Mouse (Mus musculus) limb, embryonic 14.5 days (tissue): ENCODE results near the gene Iffo1. TPM values are rescaled to one million over a fixed set of nuclear protein-coding genes. Genes with fewer than 3 reads are reported as not detected.

ENCODE experiments used
- ATAC-seq: fragments of 200-750 bp; cut with Nextera tagmentation; 2 replicates; pipeline ENCODE4 v1.8.0; 2017; ENCODE audit warnings: low read depth, moderate number of reproducible peaks, moderate TSS enrichment; ENCODE audit not compliant: low FRiP score
- DNase-seq: peaks from one replicate; pipeline ENCODE4 v3.0.0-alpha.2; 2015; ENCODE audit warnings: low spot score
- H3K27ac ChIP-seq: fragments of 300-500 bp; sonication (generic); replicated peaks from 2 replicates; pipeline ENCODE4 v1.5.1; 2014; ENCODE audit warnings: low read depth, mild to moderate bottlenecking, low read length, moderate library complexity, mixed read lengths
- H3K27me3 ChIP-seq: fragments of 300-500 bp; sonication (generic); 2 replicates; pipeline ENCODE4 v1.6.1; 2014; ENCODE audit warnings: low read length, mixed read lengths; ENCODE audit not compliant: control insufficient read depth, insufficient read depth
- H3K36me3 ChIP-seq: fragments of 300-500 bp; sonication (generic); 2 replicates; pipeline ENCODE4 v1.6.1; 2014; ENCODE audit warnings: mild to moderate bottlenecking, low read length, moderate library complexity, mixed read lengths; ENCODE audit not compliant: control insufficient read depth, insufficient read depth
- H3K4me1 ChIP-seq: fragments of 300-500 bp; sonication (generic); 2 replicates; pipeline ENCODE4 v1.6.1; 2014; ENCODE audit warnings: antibody characterized with exemption, low read length, mixed read lengths; ENCODE audit not compliant: control insufficient read depth, insufficient read depth
- H3K4me2 ChIP-seq: fragments of 300-500 bp; sonication (generic); replicated peaks from 2 replicates; pipeline ENCODE4 v1.6.1; 2014; ENCODE audit warnings: low read depth, mild to moderate bottlenecking, low read length, moderate library complexity; ENCODE audit not compliant: severe bottlenecking
- H3K4me3 ChIP-seq: fragments of 300-500 bp; sonication (generic); replicated peaks from 2 replicates; pipeline ENCODE4 v1.5.1; 2014; ENCODE audit warnings: low read length
- H3K9ac ChIP-seq: fragments of 300-500 bp; sonication (generic); 2 replicates; pipeline ENCODE4 v1.6.1; 2014; ENCODE audit warnings: mild to moderate bottlenecking, low read depth, low read length, moderate library complexity; ENCODE audit not compliant: severe bottlenecking
- H3K9me3 ChIP-seq: fragments of 300-500 bp; sonication (generic); 2 replicates; pipeline ENCODE4 v1.6.1; 2016; ENCODE audit warnings: low read length; ENCODE audit not compliant: control insufficient read depth
- POLR2A ChIP-seq: fragments of 200-500 bp; IDR thresholded peaks from 2 replicates; pipeline ENCODE4 v1.8.0; 2012; ENCODE audit warnings: inconsistent platforms, mild to moderate bottlenecking, moderate library complexity, borderline replicate concordance; ENCODE audit not compliant: insufficient read depth, insufficient read length; ENCODE audit errors: extremely low read depth
- WGBS: fragments of 180-500 bp; shearing (Covaris S2); extraction: QIAGEN DNeasy Blood & Tissue Kit; methylation state at CpG from one replicate; pipeline ENCODE4 v1.1.7; 2014; 5-methylcytosine and 5-hydroxymethylcytosine counted together
- polyA plus RNA-seq, 2 experiments: library from polyadenylated mRNA; depleted of rRNA in 1 of 2; stranded (reverse) in 1 of 2; unstranded in 1 of 2; fragments of >200 nt; fragmentation: Nextera tagmentation in 1 of 2; extraction: Ambion mirVana in 1 of 2; gene quantifications; 2 replicates each; pipeline versions ENCODE4 v1.2.1 to v1.2.3; 2012 to 2014

The Iffo1 gene
- polyA plus RNA-seq, 2 experiments, result 34.1 to 64.7 TPM

DNA sequence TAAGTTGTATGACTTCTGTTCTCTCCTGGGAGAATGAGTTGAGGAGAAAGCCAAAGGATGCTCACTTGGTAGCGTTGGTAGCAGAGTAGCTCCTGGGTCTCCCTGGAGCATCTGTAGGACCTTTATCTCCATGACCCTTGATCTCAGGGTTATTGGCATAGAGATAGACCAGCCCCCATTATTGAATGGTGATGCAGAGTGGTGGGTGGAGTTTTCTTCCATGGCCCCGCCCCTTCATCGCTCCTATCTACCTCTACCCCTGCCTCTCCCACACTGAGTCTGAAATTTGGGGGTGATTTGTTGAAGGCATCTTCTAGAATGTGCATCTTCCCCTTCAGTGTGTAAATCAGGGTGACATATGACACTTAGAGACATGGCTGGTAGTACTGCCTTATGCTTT is 11.4 kb downstream of the Iffo1 start:
- ATAC-seq (no peak), DNase-seq (no peak)
- no peak overlapping the region for H3K9ac ChIP-seq
- no peaks in the 10 kb centered on the region for H3K27me3 ChIP-seq
- 89% methylated on average over 3 of the region's 3 CpGs for WGBS
- H3K4me3 ChIP-seq, result no peak overlapping the region
- no peak for TF ChIP-seq POLR2A
- peaks cover 81% of the 10 kb centered on the region for H3K36me3 ChIP-seq
- no peaks in the 10 kb centered on the region for H3K9me3 ChIP-seq
- H3K27ac ChIP-seq, result no peak overlapping the region
- no peaks in the 10 kb centered on the region for H3K4me1 ChIP-seq
- no peak overlapping the region for H3K4me2 ChIP-seq

DNA sequence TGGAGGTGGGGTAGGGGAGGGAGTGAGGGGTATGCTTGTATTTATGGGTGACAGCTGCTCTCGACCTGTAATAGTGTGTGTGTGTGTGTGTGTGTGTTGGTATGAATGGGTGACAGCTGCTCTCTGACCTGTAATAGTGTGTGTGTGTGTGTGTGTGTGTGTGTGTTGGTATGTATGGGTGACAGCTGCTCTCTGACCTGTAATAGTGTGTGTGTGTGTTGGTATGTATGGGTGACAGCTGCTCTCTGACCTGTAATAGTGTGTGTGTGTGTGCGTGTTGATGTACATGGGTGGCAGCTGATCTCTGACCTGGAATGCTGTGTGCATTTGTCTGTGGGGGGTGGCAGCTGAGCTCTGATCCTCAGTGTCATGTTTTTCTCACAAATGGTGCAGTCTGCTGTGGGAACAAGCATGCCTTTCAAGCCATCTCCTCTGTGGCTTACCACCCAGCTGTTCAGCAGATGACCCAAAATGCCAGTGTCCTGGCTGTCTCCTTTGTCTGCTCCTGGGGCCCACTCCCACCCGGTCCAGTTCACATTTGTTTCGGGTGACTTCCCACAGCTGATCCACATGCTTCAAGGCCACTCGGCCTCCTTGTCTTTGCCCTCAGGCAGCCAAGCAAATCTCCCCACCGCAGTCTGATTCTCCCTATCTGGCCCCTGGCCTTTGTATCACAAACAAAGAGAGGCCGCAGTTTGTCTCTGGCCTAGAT is 12.0 kb downstream of the Iffo1 start:
- H3K4me2 ChIP-seq, result no peak overlapping the region
- ATAC-seq (peak; percentile 58), DNase-seq (peak; percentile 54)
- H3K9me3 ChIP-seq, result no peaks in the 10 kb centered on the region
- no peak overlapping the region for H3K9ac ChIP-seq
- peaks cover 81% of the 10 kb centered on the region for H3K36me3 ChIP-seq
- no peaks in the 10 kb centered on the region for H3K4me1 ChIP-seq
- H3K4me3 ChIP-seq, result no peak overlapping the region
- 71% methylated on average over 7 of the region's 7 CpGs for WGBS
- TF ChIP-seq POLR2A, result no peak
- H3K27ac ChIP-seq, result no peak overlapping the region
- no peaks in the 10 kb centered on the region for H3K27me3 ChIP-seq

DNA sequence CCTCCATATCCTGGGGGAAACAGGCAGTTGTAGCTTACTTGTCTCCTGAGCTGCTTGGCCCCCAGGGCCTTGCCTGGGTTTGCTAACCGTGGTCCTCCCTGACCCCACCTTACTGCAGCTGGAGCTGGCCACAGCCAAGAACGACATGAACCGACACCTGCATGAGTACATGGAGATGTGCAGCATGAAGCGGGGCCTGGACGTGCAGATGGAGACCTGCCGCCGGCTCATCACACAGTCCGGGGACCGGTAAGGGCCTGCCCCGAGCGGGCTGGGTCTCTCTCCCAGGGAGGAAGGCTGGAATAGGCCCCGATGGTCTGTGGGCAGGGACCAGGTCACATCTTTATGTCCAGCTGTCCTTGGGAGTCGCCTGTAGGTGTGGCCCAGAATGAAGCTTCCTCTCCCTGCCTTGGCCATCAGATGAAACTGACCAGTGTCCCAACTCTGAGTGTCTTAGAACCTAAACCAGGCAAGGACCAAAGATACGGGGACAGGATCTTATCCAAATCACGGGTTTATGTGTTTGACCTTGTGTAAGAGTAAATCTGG is 14.0 kb downstream of the Iffo1 start:
- Histone ChIP-seq H3K4me2 (no peak overlapping the region), H3K4me1 (peaks cover 8% of the 10 kb centered on the region), H3K36me3 (peaks cover 78% of the 10 kb centered on the region), H3K27ac (no peak overlapping the region), H3K4me3 (no peak overlapping the region), H3K9me3 (no peaks in the 10 kb centered on the region), H3K9ac (no peak overlapping the region), H3K27me3 (no peaks in the 10 kb centered on the region)
- 84% methylated on average over 15 of the region's 15 CpGs for WGBS
- no peak for ATAC-seq
- DNase-seq, result no peak
- TF ChIP-seq POLR2A, result no peak

DNA sequence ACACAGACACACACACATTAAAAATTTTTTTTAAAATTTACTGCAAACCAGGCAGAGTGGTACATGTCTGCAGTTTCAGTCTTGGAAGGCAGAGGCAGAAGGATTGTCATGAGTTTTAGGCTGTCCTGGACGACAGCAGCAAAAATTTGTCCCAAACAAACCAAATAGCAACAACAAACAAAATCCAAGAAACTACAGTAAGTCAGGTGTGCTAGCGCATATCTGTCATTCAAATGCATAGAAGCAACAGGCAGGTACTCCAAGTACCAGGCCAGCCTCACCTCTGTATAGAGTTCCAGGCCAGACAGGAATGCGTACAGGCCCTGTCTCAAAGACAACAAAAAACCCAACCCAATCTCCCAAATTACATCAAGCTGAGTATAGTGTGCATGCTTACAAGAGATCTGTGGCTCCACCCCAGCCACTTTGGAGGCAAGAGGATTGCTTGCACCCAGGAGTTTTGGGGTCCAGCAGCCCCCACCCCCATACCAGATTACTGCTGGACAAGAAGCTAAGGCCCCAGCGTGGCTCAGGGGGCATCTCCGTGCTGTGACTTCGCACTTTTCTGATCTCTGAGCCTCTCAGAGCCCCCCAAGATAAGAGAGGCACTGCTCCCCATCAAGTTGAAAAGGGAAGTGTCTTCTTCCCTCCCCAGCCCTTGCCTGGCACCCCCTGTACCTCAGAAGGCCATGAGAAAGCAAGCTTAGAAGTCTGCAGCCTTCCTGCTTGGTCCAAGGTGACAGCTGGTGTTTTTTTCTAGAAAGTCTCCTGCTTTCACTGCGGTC is 14.9 kb downstream of the Iffo1 start:
- H3K4me2 ChIP-seq, result no peak overlapping the region
- H3K27ac ChIP-seq, result no peak overlapping the region; the same call in 1 of the 2 replicates
- H3K4me3 ChIP-seq, result no peak overlapping the region
- no peaks in the 10 kb centered on the region for H3K9me3 ChIP-seq
- no peak overlapping the region for H3K9ac ChIP-seq
- ATAC-seq (no peak), DNase-seq (no peak)
- no peak for TF ChIP-seq POLR2A
- WGBS, result 82% methylated on average over 7 of the region's 7 CpGs
- no peaks in the 10 kb centered on the region for H3K27me3 ChIP-seq
- H3K36me3 ChIP-seq, result peaks cover 83% of the 10 kb centered on the region
- peaks cover 11% of the 10 kb centered on the region for H3K4me1 ChIP-seq

DNA sequence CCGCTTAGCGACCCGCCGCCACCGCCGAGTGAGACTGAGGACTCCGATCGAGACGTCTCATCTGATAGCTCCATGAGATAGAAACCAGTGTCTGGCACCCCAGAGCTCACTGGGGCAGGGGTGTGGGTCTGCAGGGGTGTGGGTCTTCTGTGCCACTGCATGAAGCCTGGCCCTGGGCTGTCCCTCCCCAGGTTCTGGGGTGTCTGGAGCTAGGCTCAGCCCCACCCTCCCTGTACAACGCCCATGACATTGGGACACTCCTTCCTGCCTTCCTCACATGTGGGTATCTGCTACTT is 15.5 kb downstream of the Iffo1 start:
- H3K36me3 ChIP-seq, result peaks cover 80% of the 10 kb centered on the region
- H3K27me3 ChIP-seq, result no peaks in the 10 kb centered on the region
- no peak for TF ChIP-seq POLR2A
- H3K4me1 ChIP-seq, result peaks cover 11% of the 10 kb centered on the region
- no peak for ATAC-seq
- no peak overlapping the region for H3K4me3 ChIP-seq
- 52% methylated on average over 10 of the region's 10 CpGs for WGBS
- peak overlapping the region; percentile 11; the same call in 1 of the 2 replicates for H3K27ac ChIP-seq
- no peak overlapping the region for H3K4me2 ChIP-seq
- no peak for DNase-seq
- no peaks in the 10 kb centered on the region for H3K9me3 ChIP-seq
- no peak overlapping the region for H3K9ac ChIP-seq
